Mouse (Mus musculus): ENCODE results near the gene Prkg1. TPM values are rescaled to one million over a fixed set of nuclear protein-coding genes. Genes with fewer than 3 reads are reported as not detected.
A peak's percentile ranks its signal among the peaks of the same experiment; 100 is the strongest.

Prkg1 gene
- total and polyA plus RNA-seq, 2 experiments from 2014 or later: 5.1 to 9.9 TPM

GRCm38 (mm10) chr19:31433446-31433845, 331.4 kb downstream of the Prkg1 start:
- 78% methylated on average over 1 of the region's 1 CpGs for WGBS
- Histone ChIP-seq H3K4me2 (ENCODE audit: low read depth, low read length, poor library complexity, severe bottlenecking) (no peak overlapping the region), H3K4me3 (ENCODE audit: low read depth, low read length) (no peak overlapping the region), H3K9ac (replicated peaks; ENCODE audit: low read length, poor library complexity, severe bottlenecking) (no peak overlapping the region), H3K27me3 (ENCODE audit: insufficient read depth, low read length) (no peaks in the 10 kb centered on the region), H3K9me3 (ENCODE audit: low read length) (no peaks in the 10 kb centered on the region), H3K4me1 (ENCODE audit: insufficient read depth, low read length) (no peaks in the 10 kb centered on the region), H3K27ac (ENCODE audit: low read depth, low read length) (no peak overlapping the region), H3K36me3 (ENCODE audit: insufficient read depth, low read length) (no peaks in the 10 kb centered on the region)
- TF ChIP-seq CTCF (IDR thresholded peaks at IDR 0.05): no peak
- ATAC-seq (ENCODE audit: low FRiP score) (no peak), DNase-seq (ENCODE audit: low spot score) (no peak)

- 68% methylated on average over 2 of the region's 2 CpGs for WGBS
- DNase-seq (ENCODE audit: low spot score) (no peak), ATAC-seq (ENCODE audit: low FRiP score) (no peak)
- no peak overlapping the region for H3K9ac ChIP-seq (replicated peaks; ENCODE audit: low read length, poor library complexity, severe bottlenecking)
- no peak overlapping the region for H3K4me2 ChIP-seq (ENCODE audit: low read depth, low read length, poor library complexity, severe bottlenecking)
- H3K9me3 ChIP-seq (ENCODE audit: low read length): no peaks in the 10 kb centered on the region
- H3K27me3 ChIP-seq (ENCODE audit: insufficient read depth, low read length): no peaks in the 10 kb centered on the region
- H3K36me3 ChIP-seq (ENCODE audit: insufficient read depth, low read length): no peaks in the 10 kb centered on the region
- H3K4me1 ChIP-seq (ENCODE audit: insufficient read depth, low read length): no peaks in the 10 kb centered on the region
- no peak for TF ChIP-seq CTCF (IDR thresholded peaks at IDR 0.05)
- H3K4me3 ChIP-seq (ENCODE audit: low read depth, low read length): no peak overlapping the region
- no peak overlapping the region for H3K27ac ChIP-seq (ENCODE audit: low read depth, low read length)
Observed at GRCm38 (mm10) chr19:31431411-31431810, 333.4 kb downstream of the Prkg1 start.

GRCm38 (mm10) chr19:31426142-31426541, 338.7 kb downstream of the Prkg1 start:
- Histone ChIP-seq H3K4me3 (ENCODE audit: low read depth, low read length) (no peak overlapping the region), H3K4me1 (ENCODE audit: insufficient read depth, low read length) (no peaks in the 10 kb centered on the region), H3K9me3 (ENCODE audit: low read length) (no peaks in the 10 kb centered on the region), H3K9ac (replicated peaks; ENCODE audit: low read length, poor library complexity, severe bottlenecking) (no peak overlapping the region), H3K27me3 (ENCODE audit: insufficient read depth, low read length) (no peaks in the 10 kb centered on the region), H3K4me2 (ENCODE audit: low read depth, low read length, poor library complexity, severe bottlenecking) (no peak overlapping the region), H3K36me3 (ENCODE audit: insufficient read depth, low read length) (no peaks in the 10 kb centered on the region), H3K27ac (ENCODE audit: low read depth, low read length) (no peak overlapping the region)
- no peak for ATAC-seq (ENCODE audit: low FRiP score)
- DNase-seq (ENCODE audit: low spot score): no peak
- WGBS: 75% methylated on average over 5 of the region's 5 CpGs
- peak; percentile 63 for TF ChIP-seq CTCF (IDR thresholded peaks at IDR 0.05)

GRCm38 (mm10) chr19:31425199-31425598, 339.6 kb downstream of the Prkg1 start:
- 35% methylated on average over 9 of the region's 9 CpGs for WGBS
- 0 out of 2 replicates have a peak overlapping the region, but pooled peaks have one; percentile 46 for H3K9ac ChIP-seq (replicated peaks; ENCODE audit: low read length, poor library complexity, severe bottlenecking)
- no peaks in the 10 kb centered on the region for H3K4me1 ChIP-seq (ENCODE audit: insufficient read depth, low read length)
- no peaks in the 10 kb centered on the region for H3K36me3 ChIP-seq (ENCODE audit: insufficient read depth, low read length)
- no peak for TF ChIP-seq CTCF (IDR thresholded peaks at IDR 0.05)
- H3K4me3 ChIP-seq (ENCODE audit: low read depth, low read length): no peak overlapping the region
- H3K27me3 ChIP-seq (ENCODE audit: insufficient read depth, low read length): no peaks in the 10 kb centered on the region
- no peak for ATAC-seq (ENCODE audit: low FRiP score)
- H3K27ac ChIP-seq (ENCODE audit: low read depth, low read length): no peak overlapping the region
- no peak for DNase-seq (ENCODE audit: low spot score)
- H3K9me3 ChIP-seq (ENCODE audit: low read length): no peaks in the 10 kb centered on the region
- H3K4me2 ChIP-seq (ENCODE audit: low read depth, low read length, poor library complexity, severe bottlenecking): peak overlapping the region; percentile 18; the same call in 1 of the 2 replicates

GRCm38 (mm10) chr19:31424319-31424718, 340.5 kb downstream of the Prkg1 start:
- DNase-seq (ENCODE audit: low spot score) (no peak), ATAC-seq (ENCODE audit: low FRiP score) (no peak)
- no peak overlapping the region for H3K27ac ChIP-seq (ENCODE audit: low read depth, low read length)
- TF ChIP-seq CTCF (IDR thresholded peaks at IDR 0.05): no peak
- H3K4me3 ChIP-seq (ENCODE audit: low read depth, low read length): no peak overlapping the region
- no peaks in the 10 kb centered on the region for H3K9me3 ChIP-seq (ENCODE audit: low read length)
- H3K36me3 ChIP-seq (ENCODE audit: insufficient read depth, low read length): no peaks in the 10 kb centered on the region
- WGBS: 70% methylated on average over 5 of the region's 5 CpGs
- H3K4me2 ChIP-seq (ENCODE audit: low read depth, low read length, poor library complexity, severe bottlenecking): no peak overlapping the region
- no peak overlapping the region for H3K9ac ChIP-seq (replicated peaks; ENCODE audit: low read length, poor library complexity, severe bottlenecking)
- no peaks in the 10 kb centered on the region for H3K4me1 ChIP-seq (ENCODE audit: insufficient read depth, low read length)
- no peaks in the 10 kb centered on the region for H3K27me3 ChIP-seq (ENCODE audit: insufficient read depth, low read length)

- 90% methylated on average over 7 of the region's 7 CpGs for WGBS
- ATAC-seq (ENCODE audit: low FRiP score) (no peak), DNase-seq (ENCODE audit: low spot score) (no peak)
- H3K27me3 ChIP-seq (ENCODE audit: insufficient read depth, low read length): no peaks in the 10 kb centered on the region
- H3K9me3 ChIP-seq (ENCODE audit: low read length): no peaks in the 10 kb centered on the region
- no peak for TF ChIP-seq CTCF (IDR thresholded peaks at IDR 0.05)
- no peaks in the 10 kb centered on the region for H3K36me3 ChIP-seq (ENCODE audit: insufficient read depth, low read length)
- H3K4me2 ChIP-seq (ENCODE audit: low read depth, low read length, poor library complexity, severe bottlenecking): no peak overlapping the region
- no peak overlapping the region for H3K9ac ChIP-seq (replicated peaks; ENCODE audit: low read length, poor library complexity, severe bottlenecking)
- no peaks in the 10 kb centered on the region for H3K4me1 ChIP-seq (ENCODE audit: insufficient read depth, low read length)
- H3K27ac ChIP-seq (ENCODE audit: low read depth, low read length): no peak overlapping the region
- H3K4me3 ChIP-seq (ENCODE audit: low read depth, low read length): no peak overlapping the region
Observed at GRCm38 (mm10) chr19:31413571-31413970, 351.3 kb downstream of the Prkg1 start.

All from midbrain, postnatal 0 days (tissue).